Mouse (Mus musculus) erythroblast, embryonic 14.5 days (primary cell): ENCODE data around the gene Gm17651. TPM values are rescaled to one million over a fixed set of nuclear protein-coding genes. Genes with fewer than 3 reads are reported as not detected.

Experiments used
- H3K27me3 ChIP-seq: 2 replicates; pipeline ENCODE4 v1.6.1; 2012; ENCODE audit warnings: inconsistent platforms; ENCODE audit not compliant: control insufficient read depth
- H3K36me3 ChIP-seq: 2 replicates; pipeline ENCODE4 v1.6.1; 2012; ENCODE audit warnings: mild to moderate bottlenecking, inconsistent platforms; ENCODE audit not compliant: control insufficient read depth
- H3K4me1 ChIP-seq: 2 replicates; pipeline ENCODE4 v1.6.1; 2012; ENCODE audit warnings: inconsistent platforms; ENCODE audit not compliant: control insufficient read depth
- H3K4me3 ChIP-seq: replicated peaks from 2 replicates; pipeline ENCODE3; 2012; ENCODE audit warnings: moderate library complexity, mild to moderate bottlenecking, inconsistent platforms
- H3K9me3 ChIP-seq: 2 replicates; pipeline ENCODE4 v1.6.1; 2012; ENCODE audit warnings: low read length, inconsistent platforms, mixed read lengths; ENCODE audit not compliant: control insufficient read depth
- GATA1 ChIP-seq: IDR thresholded peaks from 2 replicates; pipeline ENCODE4 v1.6.1; 2012; ENCODE audit warnings: low read length, inconsistent platforms, mixed read lengths
- TAL1 ChIP-seq: IDR thresholded peaks from 3 replicates; pipeline ENCODE4 v1.6.1; 2012; ENCODE audit warnings: low read length, inconsistent platforms, mixed read lengths
- polyA plus RNA-seq: library from polyadenylated mRNA; stranded (reverse); fragments of >175 nt; gene quantifications from 2 replicates; pipeline ENCODE4 v1.2.3, GENCODE M21; 2012

Gene Gm17651
- polyA plus RNA-seq, 1 experiment, result not detected

DNA sequence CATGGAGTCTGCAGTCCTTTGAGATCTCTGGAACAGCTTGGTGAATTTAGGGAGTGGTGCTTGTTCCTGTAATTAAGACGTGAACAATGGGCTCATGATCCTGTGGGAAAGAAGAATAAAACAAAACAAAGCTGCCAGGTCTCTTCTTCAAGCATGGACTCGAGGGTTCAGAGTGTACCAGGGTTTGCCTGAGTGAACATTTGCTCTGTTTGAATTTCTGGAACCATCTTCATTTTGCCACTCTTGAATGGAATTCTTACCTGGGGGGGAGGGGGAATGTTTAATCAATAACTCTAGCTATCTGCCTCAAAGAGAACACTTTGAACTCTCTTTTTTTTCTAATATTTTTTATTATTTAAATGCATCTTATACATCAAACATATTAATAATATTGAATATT lies 49.9 kb downstream of the Gm17651 start:
- H3K9me3 ChIP-seq, result no peaks in the 10 kb centered on the region
- H3K4me1 ChIP-seq, result peaks cover 14% of the 10 kb centered on the region
- H3K27me3 ChIP-seq, result peaks cover 3% of the 10 kb centered on the region; the same call in 1 of the 2 replicates
- H3K36me3 ChIP-seq, result no peaks in the 10 kb centered on the region
- no peak overlapping the region for H3K4me3 ChIP-seq
- TF ChIP-seq GATA1 (no peak), TAL1 (no peak)

Other genes with a start within 250 kb of the Gm17651 start
- 0.50 and 0.57 TPM in 2 replicates for gene Chd1l, start 64.5 kb downstream of the Gm17651 start, polyA plus RNA-seq
- 0.03 TPM in 1 of 2 replicates, not detected in the other for gene Fmo5, start 45.9 kb downstream of the Gm17651 start, polyA plus RNA-seq
- 0.01 TPM in 1 of 2 replicates, not detected in the other for gene Prkab2, start 16.5 kb downstream of the Gm17651 start, polyA plus RNA-seq
- 0.01 TPM in 1 of 2 replicates, not detected in the other for gene Pde4dip, start 214.0 kb upstream of the Gm17651 start, polyA plus RNA-seq
- 2.4 and 4.3 TPM in 2 replicates for gene Sec22b, start 226.5 kb upstream of the Gm17651 start, polyA plus RNA-seq